Mouse (Mus musculus): ENCODE measurements around the gene Xcr1.

Xcr1 gene

DNA sequence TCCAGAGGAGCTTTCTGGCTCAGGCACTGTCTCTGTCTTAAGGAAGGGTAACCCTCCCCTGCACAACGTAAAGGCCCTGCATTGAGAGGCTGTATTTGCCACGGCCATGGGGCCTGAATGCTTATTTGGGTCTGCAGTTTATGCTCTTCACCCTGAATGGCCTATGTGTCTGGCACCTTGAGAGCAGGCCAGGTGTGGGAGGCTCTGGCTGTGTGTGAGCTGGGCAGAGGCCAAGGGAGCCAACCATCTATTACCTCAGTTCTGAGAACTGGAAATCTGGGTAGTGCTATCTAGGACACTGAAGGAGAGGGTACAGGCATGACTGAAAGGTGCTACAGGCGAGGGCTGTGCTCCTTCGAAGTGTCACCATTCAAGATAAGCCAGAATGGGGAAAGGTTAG, 47.0 kb downstream of the Xcr1 start:
- DNase-seq (ENCODE audit: low spot score) = no peak

DNA sequence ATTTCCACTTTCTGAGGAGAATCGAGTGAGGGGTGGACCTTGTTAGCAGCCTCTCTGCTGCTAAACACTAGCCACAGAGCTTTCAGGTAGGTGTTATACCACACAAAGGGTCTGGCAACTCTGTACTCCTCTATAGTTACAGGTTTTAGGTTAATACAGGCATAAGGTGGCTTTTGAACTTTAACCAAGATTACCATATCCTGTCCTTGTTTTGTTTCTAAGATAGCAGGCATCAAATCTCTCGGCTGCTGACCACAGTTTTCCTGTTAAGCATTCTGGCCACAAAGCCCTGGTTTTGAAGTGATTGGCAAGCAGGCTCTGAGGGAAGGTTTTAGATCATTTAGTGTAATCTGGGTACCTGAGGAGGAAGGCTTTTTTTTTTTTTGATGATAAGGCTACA, 47.5 kb downstream of the Xcr1 start:
- no peak for DNase-seq (ENCODE audit: low spot score)

DNA sequence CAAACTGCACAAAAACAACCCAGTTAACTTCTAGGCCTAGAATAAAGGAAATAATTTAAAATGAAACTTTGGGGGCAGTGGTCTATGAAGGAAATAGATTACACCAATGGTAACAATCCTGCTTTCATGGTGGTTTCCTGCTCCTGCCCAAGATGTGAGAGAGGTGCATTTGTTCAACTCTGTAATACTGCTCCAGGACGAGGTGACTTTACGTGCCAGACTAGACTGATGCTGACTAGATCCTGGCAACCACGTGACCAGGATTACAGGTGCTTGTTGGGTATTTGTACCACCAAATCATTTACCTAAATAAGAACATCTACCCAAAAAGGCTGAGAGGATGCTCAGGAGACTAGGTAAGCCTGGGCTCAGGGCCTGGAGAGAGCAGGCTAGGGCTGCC, 50.0 kb downstream of the Xcr1 start:
- no peak for DNase-seq (ENCODE audit: low spot score)

DNA sequence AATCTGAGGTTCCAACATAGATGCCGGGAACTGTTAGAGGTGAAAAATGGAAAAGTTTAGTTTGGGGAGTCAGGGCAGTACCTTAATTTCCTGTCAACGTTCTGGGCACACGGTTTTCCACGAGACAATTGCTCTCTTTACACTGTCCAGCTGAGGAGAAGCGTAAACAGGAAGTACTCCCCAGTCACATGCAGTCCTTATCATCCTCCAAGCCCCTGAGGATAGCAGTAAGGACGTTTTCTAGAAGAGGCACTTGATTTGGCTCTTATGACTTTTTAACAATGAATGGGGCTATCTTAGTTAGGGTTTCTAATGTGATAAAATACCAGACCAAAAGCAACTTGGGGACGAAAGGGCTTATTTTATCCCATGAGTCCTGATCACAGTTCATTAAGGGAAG, 53.2 kb downstream of the Xcr1 start:
- no peak for DNase-seq (ENCODE audit: low spot score)

DNA sequence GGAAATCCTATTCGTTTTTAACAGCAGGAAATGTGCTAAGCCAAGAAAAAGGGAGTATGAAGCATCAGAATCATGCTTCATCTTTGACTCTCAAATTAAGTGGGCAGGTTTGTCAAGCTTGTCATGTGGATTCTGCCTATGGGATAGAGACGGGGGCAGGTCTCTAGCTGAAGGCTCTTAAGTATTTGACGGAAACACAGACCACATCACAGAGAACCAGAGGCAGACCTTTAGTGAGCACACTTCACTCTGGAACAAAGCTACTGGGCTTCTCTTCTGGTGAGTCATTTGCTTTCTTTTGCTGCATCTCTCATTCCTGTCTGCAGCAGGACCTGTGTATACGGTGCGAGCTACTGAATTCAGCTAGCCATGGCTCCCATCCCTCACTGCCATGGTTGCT, 55.6 kb downstream of the Xcr1 start, which contains the start of gene Cxcr6:
TSS of gene Cxcr6 (plus strand) at position 209 of the 400 bp plus-strand sequence.
- no peak for DNase-seq (ENCODE audit: low spot score)

GRCm38 (mm10) chr9:123805241-123805640, 56.6 kb downstream of the Xcr1 start:
- DNase-seq (ENCODE audit: low spot score) = no peak

- no peak for DNase-seq (ENCODE audit: low spot score)
Measured at GRCm38 (mm10) chr9:123802896-123803295, 58.9 kb downstream of the Xcr1 start.

- DNase-seq (ENCODE audit: low spot score) = no peak
Measured at GRCm38 (mm10) chr9:123802421-123802820, 59.4 kb downstream of the Xcr1 start.

All from spleen, adult 12 weeks (tissue).